Mouse (Mus musculus) forebrain, embryonic 14.5 days (tissue): ENCODE results near the gene Stam2. TPM values are rescaled to one million over a fixed set of nuclear protein-coding genes. Genes with fewer than 3 reads are reported as not detected.

Source experiments
- ATAC-seq: fragments of 200-750 bp; cut with Nextera tagmentation; 2 replicates; pipeline ENCODE4 v1.8.0; 2017; ENCODE audit warnings: mild to moderate bottlenecking, moderate library complexity
- DNase-seq: peaks from one replicate; pipeline ENCODE4 v3.0.0-alpha.2; 2015; ENCODE audit warnings: low spot score
- H3K27ac ChIP-seq: fragments of 300-500 bp; sonication (generic); 2 replicates; pipeline ENCODE4 v1.5.1; 2014; ENCODE audit warnings: low read depth, mild to moderate bottlenecking, control low read depth, low read length, moderate library complexity
- H3K27me3 ChIP-seq: fragments of 300-500 bp; sonication (generic); replicated peaks from 2 replicates; pipeline ENCODE4 v1.6.1; 2014; ENCODE audit warnings: low read length, control low read depth, mixed read lengths; ENCODE audit not compliant: control insufficient read depth, insufficient read depth
- H3K36me3 ChIP-seq: fragments of 300-500 bp; sonication (generic); 2 replicates; pipeline ENCODE4 v1.6.1; 2014; ENCODE audit warnings: low read length, control low read depth; ENCODE audit not compliant: control insufficient read depth, insufficient read depth
- H3K4me1 ChIP-seq: fragments of 300-500 bp; sonication (generic); 2 replicates; pipeline ENCODE4 v1.6.1; 2014; ENCODE audit warnings: antibody characterized with exemption, low read length, control low read depth; ENCODE audit not compliant: control insufficient read depth, insufficient read depth
- H3K4me2 ChIP-seq: fragments of 300-500 bp; sonication (generic); 2 replicates; pipeline ENCODE4 v1.6.1; 2014; ENCODE audit warnings: mild to moderate bottlenecking, control low read depth, low read length
- H3K4me3 ChIP-seq: fragments of 300-500 bp; sonication (generic); 2 replicates; pipeline ENCODE4 v1.5.1; 2014; ENCODE audit warnings: low read depth, low read length, control low read depth
- H3K9ac ChIP-seq: fragments of 300-500 bp; sonication (generic); 2 replicates; pipeline ENCODE4 v1.6.1; 2014; ENCODE audit warnings: mild to moderate bottlenecking, low read length, control low read depth, moderate library complexity
- H3K9me3 ChIP-seq: fragments of 300-500 bp; sonication (generic); replicated peaks from 2 replicates; pipeline ENCODE4 v1.6.1; 2016; ENCODE audit warnings: low read length, control low read depth, mixed read lengths; ENCODE audit not compliant: control insufficient read depth
- WGBS: fragments of 180-500 bp; shearing (Covaris S2); extraction: QIAGEN DNeasy Blood & Tissue Kit; methylation state at CpG from one replicate; pipeline ENCODE4 v1.1.7; 2014; 5-methylcytosine and 5-hydroxymethylcytosine counted together
- polyA plus RNA-seq: library from polyadenylated mRNA; unstranded; fragments of >200 nt; fragmentation: Nextera tagmentation; extraction: Ambion mirVana; gene quantifications from 2 replicates; pipeline ENCODE4 v1.2.1, GENCODE M21; 2014

Stam2 gene
- polyA plus RNA-seq, 1 experiment from 2014 or later = 51.1 TPM

- ATAC-seq = 0 out of 2 replicates have a peak, but pooled peaks have one; percentile 8
- peaks cover 10% of the 10 kb centered on the region; the same call in 1 of the 2 replicates for H3K4me1 ChIP-seq
- H3K9me3 ChIP-seq = no peaks in the 10 kb centered on the region
- peak overlapping the region; percentile 78; the same call in 1 of the 2 replicates for H3K9ac ChIP-seq
- H3K27ac ChIP-seq = no peak overlapping the region
- peak overlapping the region; percentile 94 for H3K4me2 ChIP-seq
- no peaks in the 10 kb centered on the region for H3K36me3 ChIP-seq
- WGBS = 14% methylated on average over 6 of the region's 6 CpGs
- H3K4me3 ChIP-seq = peak overlapping the region; percentile 69
- peak; percentile 31 for DNase-seq
- peaks cover 14% of the 10 kb centered on the region for H3K27me3 ChIP-seq
These were observed 65.2 kb downstream of the Stam2 start for GRCm38 (mm10) chr2:52676913-52677303.

GRCm38 (mm10) chr2:52676023-52676912 lies 65.8 kb downstream of the Stam2 start, which contains the start of gene Cacnb4:
Cacnb4 (minus strand) TSS chr2:52676831.
- Histone ChIP-seq H3K27ac (0 out of 2 replicates have a peak within 1 kb of the TSS, but pooled peaks have one; percentile 27), H3K27me3 (peaks cover 14% of the 10 kb centered on the region), H3K4me3 (peak within 1 kb of the TSS; percentile 69), H3K9me3 (no peaks in the 10 kb centered on the region), H3K4me2 (peak within 1 kb of the TSS; percentile 94), H3K4me1 (peaks cover 10% of the 10 kb centered on the region; the same call in 1 of the 2 replicates), H3K36me3 (no peaks in the 10 kb centered on the region), H3K9ac (peak within 1 kb of the TSS; percentile 78)
- under 1% methylated on average over 64 of the region's 77 CpGs for WGBS
- ATAC-seq (peak; percentile 92), DNase-seq (peak; percentile 72)

DNA sequence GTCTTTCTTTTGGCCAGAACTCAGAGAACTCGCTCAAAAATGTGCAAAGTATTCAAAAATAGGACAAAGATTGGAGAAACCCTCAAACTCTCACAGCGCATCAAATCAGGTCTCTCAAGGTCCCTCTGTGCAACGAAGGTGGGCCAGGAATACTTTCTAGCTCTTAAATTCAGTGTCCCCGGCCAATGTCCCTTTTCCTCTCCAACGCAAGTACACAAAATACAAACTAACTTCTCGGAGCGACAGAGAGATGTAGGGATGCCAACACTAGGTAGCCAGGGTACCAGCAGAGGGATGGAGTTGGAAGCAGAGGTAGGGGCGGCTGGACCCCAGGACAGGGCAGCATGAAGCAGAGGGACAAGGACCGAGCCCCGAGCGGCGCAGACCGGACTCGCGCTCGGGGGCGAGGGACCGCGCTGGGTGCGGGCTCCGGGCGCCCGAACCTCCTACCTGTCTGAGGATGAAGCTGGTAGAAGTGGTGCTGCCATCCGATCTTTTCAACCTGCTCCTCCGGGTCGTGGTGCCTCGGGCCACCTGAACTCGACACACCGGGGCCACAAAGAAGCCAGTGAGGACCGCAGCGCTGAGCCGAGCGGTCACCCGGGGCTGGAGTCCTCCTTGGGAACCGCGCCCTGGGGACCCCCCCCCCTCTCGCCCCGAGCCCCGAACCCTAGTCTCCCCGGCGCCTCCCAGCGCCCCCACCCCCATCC lies 66.6 kb downstream of the Stam2 start:
- Histone ChIP-seq H3K27me3 (peaks cover 14% of the 10 kb centered on the region), H3K9me3 (no peaks in the 10 kb centered on the region), H3K4me2 (peak overlapping the region; percentile 94), H3K9ac (peak overlapping the region; percentile 78), H3K27ac (no peak overlapping the region), H3K4me1 (peaks cover 10% of the 10 kb centered on the region; the same call in 1 of the 2 replicates), H3K36me3 (no peaks in the 10 kb centered on the region), H3K4me3 (peak overlapping the region; percentile 69)
- ATAC-seq = peak; percentile 66
- WGBS = under 1% methylated on average over 38 of the region's 42 CpGs
- DNase-seq = peak; percentile 37

DNA sequence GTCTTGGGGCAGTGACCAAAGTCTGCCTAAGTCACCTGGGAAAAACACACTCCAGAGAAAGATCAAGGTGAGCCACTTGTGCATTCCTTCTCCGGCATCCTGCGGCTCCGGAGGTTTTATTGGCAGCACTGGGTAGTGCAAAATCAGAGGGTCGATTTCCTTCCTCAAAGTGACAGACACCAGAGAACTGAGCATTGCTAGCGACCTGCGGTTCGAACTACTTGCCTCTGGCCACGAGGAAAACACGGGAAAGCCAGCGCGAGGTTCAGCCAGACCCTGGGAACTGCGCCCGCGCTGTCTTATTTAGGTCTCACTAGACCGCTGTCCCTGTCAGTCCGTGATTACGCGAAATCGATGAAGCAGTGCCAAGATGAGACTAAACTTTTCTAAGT lies 67.2 kb downstream of the Stam2 start:
- Histone ChIP-seq H3K4me3 (peak overlapping the region; percentile 69), H3K4me1 (peaks cover 10% of the 10 kb centered on the region; the same call in 1 of the 2 replicates), H3K27me3 (peaks cover 14% of the 10 kb centered on the region), H3K9ac (peak overlapping the region; percentile 78; the same call in 1 of the 2 replicates), H3K4me2 (peak overlapping the region; percentile 94), H3K36me3 (no peaks in the 10 kb centered on the region), H3K9me3 (no peaks in the 10 kb centered on the region), H3K27ac (no peak overlapping the region)
- under 1% methylated on average over 19 of the region's 19 CpGs for WGBS
- no peak for DNase-seq
- ATAC-seq = no peak

- 81% methylated on average over 1 of the region's 1 CpGs for WGBS
- H3K36me3 ChIP-seq = no peaks in the 10 kb centered on the region
- no peak overlapping the region for H3K4me3 ChIP-seq
- H3K27ac ChIP-seq = no peak overlapping the region
- no peak overlapping the region for H3K9ac ChIP-seq
- ATAC-seq (no peak), DNase-seq (no peak)
- H3K27me3 ChIP-seq = peaks cover 14% of the 10 kb centered on the region
- H3K9me3 ChIP-seq = no peaks in the 10 kb centered on the region
- peaks cover 10% of the 10 kb centered on the region; the same call in 1 of the 2 replicates for H3K4me1 ChIP-seq
- no peak overlapping the region for H3K4me2 ChIP-seq
These were observed 68.9 kb downstream of the Stam2 start for GRCm38 (mm10) chr2:52673172-52673571.

DNA sequence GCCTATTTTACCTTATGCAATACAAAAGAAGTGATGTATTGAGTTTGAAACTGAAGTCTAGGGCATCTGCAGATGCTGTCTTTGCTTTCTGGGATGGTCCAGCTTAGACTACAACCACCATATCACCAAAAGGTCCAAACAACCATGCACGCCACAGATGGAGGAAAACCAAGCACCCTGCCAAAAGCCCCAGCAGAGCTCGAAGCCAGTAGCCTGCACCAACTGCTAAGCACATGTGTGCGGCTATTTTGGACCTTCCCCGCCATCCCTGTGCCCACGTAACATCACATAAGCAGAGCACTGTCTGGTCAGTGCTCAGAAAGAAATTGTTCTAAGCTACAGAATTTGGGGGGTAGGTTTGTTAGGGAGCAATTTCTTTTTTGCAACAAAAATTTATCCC lies 71.3 kb downstream of the Stam2 start:
- Histone ChIP-seq H3K4me3 (no peak overlapping the region), H3K27me3 (peaks cover 14% of the 10 kb centered on the region), H3K4me1 (peaks cover 6% of the 10 kb centered on the region; the same call in 1 of the 2 replicates), H3K9ac (no peak overlapping the region), H3K9me3 (no peaks in the 10 kb centered on the region), H3K27ac (no peak overlapping the region), H3K36me3 (no peaks in the 10 kb centered on the region), H3K4me2 (no peak overlapping the region)
- no peak for ATAC-seq
- no peak for DNase-seq
- WGBS = 87% methylated on average over 5 of the region's 5 CpGs

GRCm38 (mm10) chr2:52668480-52668879 lies 73.6 kb downstream of the Stam2 start:
- H3K4me1 ChIP-seq = no peaks in the 10 kb centered on the region
- no peaks in the 10 kb centered on the region for H3K9me3 ChIP-seq
- no peaks in the 10 kb centered on the region for H3K36me3 ChIP-seq
- 90% methylated on average over 6 of the region's 6 CpGs for WGBS
- H3K9ac ChIP-seq = no peak overlapping the region
- no peak overlapping the region for H3K27ac ChIP-seq
- no peak for DNase-seq
- no peak for ATAC-seq
- no peaks in the 10 kb centered on the region for H3K27me3 ChIP-seq
- H3K4me2 ChIP-seq = no peak overlapping the region
- no peak overlapping the region for H3K4me3 ChIP-seq

DNA sequence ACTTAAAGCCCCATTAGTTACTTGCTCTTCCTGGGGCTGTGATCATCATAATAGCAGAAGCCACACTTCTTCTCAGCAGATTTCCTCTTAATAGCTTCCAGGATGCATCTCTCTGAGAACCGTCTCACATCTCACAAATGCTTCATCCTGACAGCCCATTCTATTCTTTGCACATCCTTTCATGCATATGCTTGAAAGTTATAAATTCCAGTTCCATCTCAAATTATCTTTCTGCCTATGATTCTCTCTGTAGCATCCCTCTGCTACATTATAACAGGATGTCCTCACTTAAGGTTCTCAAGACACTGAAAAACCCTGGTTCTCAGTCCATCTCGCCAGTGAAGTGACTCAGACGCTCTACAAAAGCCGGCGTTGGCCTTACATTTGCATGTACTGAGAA lies 85.4 kb downstream of the Stam2 start:
- H3K4me3 ChIP-seq = no peak overlapping the region
- no peaks in the 10 kb centered on the region for H3K36me3 ChIP-seq
- no peaks in the 10 kb centered on the region for H3K4me1 ChIP-seq
- DNase-seq (no peak), ATAC-seq (no peak)
- 88% methylated on average over 5 of the region's 5 CpGs for WGBS
- no peak overlapping the region for H3K9ac ChIP-seq
- no peaks in the 10 kb centered on the region for H3K9me3 ChIP-seq
- no peak overlapping the region for H3K4me2 ChIP-seq
- H3K27me3 ChIP-seq = no peaks in the 10 kb centered on the region
- H3K27ac ChIP-seq = no peak overlapping the region
